In the genomic region with DNA sequence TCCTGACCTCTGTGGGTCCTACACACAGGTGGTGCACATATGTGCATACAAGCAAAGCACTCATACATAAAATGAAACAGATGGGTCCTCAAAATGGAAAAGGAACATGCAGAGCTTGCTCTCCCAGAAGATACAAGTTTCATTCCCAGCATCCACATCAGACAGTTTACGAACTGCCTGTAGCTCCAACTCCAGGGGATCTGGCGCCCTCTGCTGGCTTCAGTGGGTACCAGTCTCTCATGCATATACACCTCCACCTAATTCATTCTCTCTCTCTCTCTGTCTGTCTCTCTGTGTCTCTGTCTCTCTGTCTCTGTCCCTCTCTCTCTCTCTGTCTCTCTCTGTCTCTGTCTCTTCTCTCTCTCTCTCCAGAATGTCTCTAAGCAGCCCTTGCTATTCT, we compare ENCODE assay signal across 8 mouse cellular contexts. TPM values are rescaled to one million over a fixed set of nuclear protein-coding genes. Genes with fewer than 3 reads are reported as not detected.
DNase-seq lines count a peak whose midpoint lies in the region; ATAC-seq lines count a peak whose summit lies in the region.
"Had no signal": no experiment of that assay in that cellular context is flagged by ENCODE, and none has a peak within 500 bp of the region (broad histone marks: within the 10 kb centered on the region; RNA-seq: fewer than 3 reads in every experiment).

No protein-coding gene starts in this region.

- peak; percentile 85 for DNase-seq in intestine, embryonic 14.5 days (ENCODE audit: low spot score)
- peak; percentile 69 for DNase-seq in A20 (ENCODE audit: low read depth, low spot score)
- peak; percentile 36 to 52 for DNase-seq in CD8-positive naive resting alpha-beta T cell, adult 2 months (ENCODE audit: low read depth in 2 of 2, low spot score in 2 of 2)
- DNase-seq in c-Kit-positive CD71-positive TER-119-negative erythroid progenitor cells, embryonic 14.5 days (ENCODE audit: low read depth), result peak; percentile 67
- peak; percentile 75 for DNase-seq in left cerebral cortex, postnatal 4 days
- DNase-seq in right cerebral cortex, postnatal 4 days, result peak; percentile 72

- H3K36me3 ChIP-seq in intestine, embryonic 14.5 days (ENCODE audit: control insufficient read depth, insufficient read depth, low read length), result no peaks in the 10 kb centered on the region
- H3K36me3 ChIP-seq in intestine, embryonic 16.5 days (ENCODE audit: control insufficient read depth, insufficient read depth, low read length), result no peaks in the 10 kb centered on the region

- intact Hi-C loops in left cerebral cortex, postnatal 4 days (cut with DNase I), result no loop called here

- no peaks in the 10 kb centered on the region for H3K9me3 ChIP-seq in intestine, embryonic 14.5 days (ENCODE audit: control insufficient read depth, low read length)
- no peaks in the 10 kb centered on the region for H3K9me3 ChIP-seq in intestine, embryonic 16.5 days (ENCODE audit: control insufficient read depth, low read length)
- H3K9me3 ChIP-seq: heart, embryonic 13.5 days had no signal

- no peak overlapping the region for H3K9ac ChIP-seq in intestine, embryonic 14.5 days (ENCODE audit: low read length)
- no peak overlapping the region for H3K9ac ChIP-seq in intestine, embryonic 16.5 days (ENCODE audit: low read depth, low read length)
- H3K9ac ChIP-seq: heart, embryonic 13.5 days had no signal

- no peak overlapping the region for H3K4me2 ChIP-seq in intestine, embryonic 14.5 days (ENCODE audit: low read length)
- H3K4me2 ChIP-seq in intestine, embryonic 16.5 days (ENCODE audit: low read depth, low read length), result no peak overlapping the region
- H3K4me2 ChIP-seq: heart, embryonic 13.5 days had no signal

- H3K27me3 ChIP-seq in intestine, embryonic 14.5 days (replicated peaks; ENCODE audit: control insufficient read depth, insufficient read depth, low read length), result no peaks in the 10 kb centered on the region
- H3K27me3 ChIP-seq in intestine, embryonic 16.5 days (replicated peaks; ENCODE audit: control insufficient read depth, insufficient read depth, low read length), result no peaks in the 10 kb centered on the region
- H3K27me3 ChIP-seq: heart, embryonic 13.5 days had no signal

- no peak overlapping the region for H3K27ac ChIP-seq in intestine, embryonic 14.5 days (ENCODE audit: low read depth)
- no peak overlapping the region for H3K27ac ChIP-seq in intestine, embryonic 16.5 days (ENCODE audit: low read length)
- H3K27ac ChIP-seq: heart, embryonic 13.5 days had no signal

- ATAC-seq in intestine, embryonic 14.5 days (replicated peaks; ENCODE audit: low FRiP score, low TSS enrichment, low read depth), result no peak
- no peak for ATAC-seq in intestine, embryonic 16.5 days

- WGBS in intestine, embryonic 14.5 days, result 48% methylated on average over 2 of the region's 2 CpGs
- 59% methylated on average over 2 of the region's 2 CpGs for WGBS in intestine, embryonic 16.5 days

- peaks cover 17% of the 10 kb centered on the region for H3K4me1 ChIP-seq in intestine, embryonic 14.5 days (replicated peaks; ENCODE audit: control insufficient read depth, insufficient read depth, low read length)
- H3K4me1 ChIP-seq in intestine, embryonic 16.5 days (ENCODE audit: control insufficient read depth, insufficient read depth, low read length), result peaks cover 17% of the 10 kb centered on the region

- no peak overlapping the region for H3K4me3 ChIP-seq in intestine, embryonic 14.5 days (ENCODE audit: low read depth, low read length)
- no peak overlapping the region for H3K4me3 ChIP-seq in intestine, embryonic 16.5 days (ENCODE audit: low read length)
- H3K4me3 ChIP-seq: heart, embryonic 13.5 days had no signal

RNA-seq across cellular contexts. Expression of a gene that starts 19.7 kb away (rescaled TPM):
- 21.5 and 25.0 TPM in 2 replicates for polyA plus RNA-seq in intestine, embryonic 14.5 days (2014; fragmentation: Nextera tagmentation; extraction: Ambion mirVana)
- 19.1 and 20.4 TPM in 2 replicates for polyA plus RNA-seq in intestine, embryonic 16.5 days (2015; fragmentation: Nextera tagmentation; extraction: Ambion mirVana)
- total RNA-seq in left cerebral cortex, postnatal 4 days (2021), result 10 to 100 TPM; 12.7 to 15.5 TPM

RNA-seq across cellular contexts. Expression of a gene that starts 22.4 kb away (rescaled TPM):
- polyA plus RNA-seq in intestine, embryonic 14.5 days (2014; fragmentation: Nextera tagmentation; extraction: Ambion mirVana), result 450 and 457 TPM in 2 replicates
- polyA plus RNA-seq in intestine, embryonic 16.5 days (2015; fragmentation: Nextera tagmentation; extraction: Ambion mirVana), result 371 and 393 TPM in 2 replicates
- total RNA-seq in left cerebral cortex, postnatal 4 days (2021), result 10 to 100 TPM; 30.1 to 36.2 TPM

RNA-seq across cellular contexts. Expression of a gene that starts 45.2 kb away (rescaled TPM):
- 0.22 and 0.24 TPM in 2 replicates for polyA plus RNA-seq in intestine, embryonic 14.5 days (2014; fragmentation: Nextera tagmentation; extraction: Ambion mirVana)
- polyA plus RNA-seq in intestine, embryonic 16.5 days (2015; fragmentation: Nextera tagmentation; extraction: Ambion mirVana), result 0.17 and 0.45 TPM in 2 replicates
- not detected for total RNA-seq in left cerebral cortex, postnatal 4 days (2021)

RNA-seq across cellular contexts. Expression of a gene that starts 46.0 kb away (rescaled TPM):
- polyA plus RNA-seq in intestine, embryonic 14.5 days (2014; fragmentation: Nextera tagmentation; extraction: Ambion mirVana), result 3.4 and 4.4 TPM in 2 replicates
- polyA plus RNA-seq in intestine, embryonic 16.5 days (2015; fragmentation: Nextera tagmentation; extraction: Ambion mirVana), result 3.7 and 4.6 TPM in 2 replicates
- under 1 TPM; 0.48 to 0.54 TPM for total RNA-seq in left cerebral cortex, postnatal 4 days (2021)
